Mouse (Mus musculus): ENCODE results near the gene Sepsecs. TPM values are rescaled to one million over a fixed set of nuclear protein-coding genes. Genes with fewer than 3 reads are reported as not detected.

The Sepsecs gene
- polyA plus RNA-seq (2012; rRNA removed), result 10.7 and 11.1 TPM in 2 replicates

GRCm38 (mm10) chr5:52669426-52670191 is at the start of gene Sepsecs:
Gene Sepsecs, minus strand, starts transcription at chr5:52669708.

Other genes with a start within 250 kb of the Sepsecs start
- 16.3 and 18.1 TPM in 2 replicates for gene Ccdc149, start 198.2 kb downstream of the Sepsecs start, polyA plus RNA-seq (2012; rRNA removed)
- 11.0 and 11.7 TPM in 2 replicates for gene Lgi2, start 103.2 kb downstream of the Sepsecs start, polyA plus RNA-seq (2012; rRNA removed)
- 4.9 and 5.4 TPM in 2 replicates for gene Pi4k2b, start 71.9 kb upstream of the Sepsecs start, polyA plus RNA-seq (2012; rRNA removed)
- 14.3 and 14.7 TPM in 2 replicates for gene Zcchc4, start 105.7 kb upstream of the Sepsecs start, polyA plus RNA-seq (2012; rRNA removed)
- 151 and 164 TPM in 2 replicates for gene Anapc4, start 164.3 kb upstream of the Sepsecs start, polyA plus RNA-seq (2012; rRNA removed)